Mouse (Mus musculus) layer of hippocampus, postnatal 25 days (tissue): ENCODE results near the gene Galr3. TPM values are rescaled to one million over a fixed set of nuclear protein-coding genes. Genes with fewer than 3 reads are reported as not detected.

Experiments
- DNase-seq, 2 experiments: peaks; one replicate each; pipeline ENCODE4 v3.0.0; 2022; ENCODE audit warnings: mixed read lengths in 2 of 2, low spot score in 1 of 2; ENCODE audit errors: extremely low spot score in 1 of 2
- total RNA-seq, 2 experiments: library from RNA; stranded (reverse); gene quantifications; 2 replicates each; pipeline ENCODE4 v1.2.3; 2021

Gene Galr3
- total RNA-seq, 2 experiments from 2014 or later = not detected

- DNase-seq = no peak
These were observed 9.3 kb downstream of the Galr3 start for GRCm38 (mm10) chr15:79050964-79051363.

GRCm38 (mm10) chr15:79051461-79052360 lies 10.0 kb downstream of the Galr3 start:
- DNase-seq = no peak

- no peak for DNase-seq
These were observed 10.7 kb downstream of the Galr3 start for GRCm38 (mm10) chr15:79052366-79052765.

GRCm38 (mm10) chr15:79056601-79057000 lies 14.9 kb downstream of the Galr3 start:
- DNase-seq = no peak

- no peak for DNase-seq
These were observed 16.2 kb downstream of the Galr3 start for GRCm38 (mm10) chr15:79057850-79058249.

- DNase-seq = no peak
These were observed 19.3 kb downstream of the Galr3 start for GRCm38 (mm10) chr15:79060887-79061565.

GRCm38 (mm10) chr15:79062376-79063159 lies 20.9 kb downstream of the Galr3 start, which contains the start of gene Ankrd54:
Ankrd54 (minus strand) TSS chr15:79062893.
- peak; percentile 82 to 92 for DNase-seq

- DNase-seq = no peak
These were observed 21.6 kb downstream of the Galr3 start for GRCm38 (mm10) chr15:79063160-79063740.

GRCm38 (mm10) chr15:79065086-79065770 lies 23.5 kb downstream of the Galr3 start:
- DNase-seq = no peak

GRCm38 (mm10) chr15:79066276-79066675 lies 24.6 kb downstream of the Galr3 start:
- DNase-seq = no peak

- DNase-seq = no peak
These were observed 25.9 kb downstream of the Galr3 start for GRCm38 (mm10) chr15:79067631-79068030.

GRCm38 (mm10) chr15:79068416-79068815 lies 26.7 kb downstream of the Galr3 start:
- no peak for DNase-seq

- peak in 1 of 2 experiments; percentile 34 for DNase-seq
These were observed 29.7 kb downstream of the Galr3 start for GRCm38 (mm10) chr15:79071117-79072039.

GRCm38 (mm10) chr15:79073752-79074151 lies 32.1 kb downstream of the Galr3 start:
- no peak for DNase-seq

GRCm38 (mm10) chr15:79074446-79074845 lies 32.8 kb downstream of the Galr3 start:
- no peak for DNase-seq

GRCm38 (mm10) chr15:79074913-79075532 lies 33.3 kb downstream of the Galr3 start, which contains the start of gene Eif3l:
Eif3l (plus strand) TSS chr15:79075179.
- DNase-seq = peak; percentile 73 to 81

- no peak for DNase-seq
These were observed 34.1 kb downstream of the Galr3 start for GRCm38 (mm10) chr15:79075658-79076365.

GRCm38 (mm10) chr15:79079567-79079966 lies 37.9 kb downstream of the Galr3 start:
- no peak for DNase-seq
